Mouse (Mus musculus): ENCODE data around the gene Cacna1e.

The Cacna1e gene

DNA sequence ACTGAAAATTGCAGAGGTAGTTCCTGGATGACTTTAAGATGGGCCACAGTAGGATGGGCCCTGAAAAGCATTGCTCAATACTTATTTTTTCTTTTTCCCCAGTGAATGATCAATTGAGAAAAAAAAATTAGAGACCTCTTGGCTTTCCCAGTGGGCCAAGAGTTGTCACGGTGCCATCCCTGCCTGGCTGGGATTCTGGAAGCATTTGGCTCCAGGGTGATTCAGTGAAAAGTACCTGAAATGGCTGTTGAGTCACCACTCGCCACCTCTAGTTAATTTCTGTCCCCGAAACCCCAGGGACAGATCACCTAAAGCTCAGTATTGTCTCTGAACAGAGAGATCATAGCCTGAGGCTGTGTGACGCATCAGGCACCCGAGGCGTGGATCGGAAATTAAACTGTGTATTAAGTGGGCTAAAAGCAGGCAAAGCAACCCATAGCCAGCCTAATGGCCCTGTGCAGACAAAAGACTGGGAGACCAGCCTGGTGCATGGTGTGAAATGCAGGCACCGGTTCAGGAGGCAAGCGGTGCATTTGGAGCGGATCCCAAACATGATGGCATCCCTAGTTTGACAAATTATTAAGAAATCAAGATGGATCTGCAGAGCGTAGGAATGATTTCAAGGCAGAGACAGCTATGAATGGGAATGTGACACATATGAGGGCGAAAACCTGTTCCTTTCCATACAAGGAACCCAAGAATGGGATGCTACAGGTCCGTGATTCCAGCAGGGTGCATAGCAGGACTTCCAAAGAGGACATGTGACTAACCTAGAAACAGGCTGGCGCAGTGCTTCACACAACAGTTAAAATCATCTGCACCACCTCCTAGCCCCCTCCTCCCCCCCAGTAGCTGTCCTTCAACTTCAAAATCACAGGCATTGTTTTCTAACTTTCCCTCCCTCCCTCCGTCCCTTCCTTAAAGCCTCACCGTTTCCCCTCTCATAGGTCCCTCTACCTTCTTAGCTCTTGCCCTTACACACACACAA lies 261.3 kb downstream of the Cacna1e start:
- no peak for DNase-seq (ENCODE audit: low read depth, low spot score)

DNA sequence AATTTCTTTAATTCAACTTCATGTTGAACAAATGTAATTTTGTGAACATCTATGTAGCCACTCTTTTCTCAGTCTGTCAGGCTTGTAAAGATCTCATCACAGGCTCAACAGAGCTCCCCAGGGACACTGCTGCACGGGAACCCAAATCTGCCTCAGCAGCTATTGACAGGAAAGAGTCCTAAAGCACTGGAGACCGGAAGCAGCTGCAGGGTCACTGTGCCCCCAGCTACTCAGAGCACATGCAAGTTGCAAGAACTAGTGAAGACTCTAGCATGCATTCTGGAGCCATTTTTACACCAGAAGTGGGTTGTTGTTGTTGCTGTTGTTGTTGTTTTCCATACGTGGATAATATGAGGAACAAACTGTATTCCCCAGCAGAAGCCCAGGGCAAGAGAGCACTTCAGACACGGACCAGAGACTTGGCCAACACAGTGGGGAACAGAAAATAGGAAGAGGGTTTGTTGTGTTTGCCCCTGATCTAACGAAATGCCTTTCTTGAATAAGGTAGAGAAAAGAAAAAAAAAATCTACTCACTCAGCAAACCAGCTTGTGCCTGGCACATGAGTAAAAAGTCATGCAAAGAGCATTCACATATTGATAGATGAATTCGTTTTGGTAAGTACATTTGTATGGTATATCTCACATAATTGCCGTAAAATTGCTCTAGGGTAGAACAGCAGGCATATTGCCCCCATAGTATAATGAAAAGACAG lies 266.4 kb downstream of the Cacna1e start:
- DNase-seq (ENCODE audit: low read depth, low spot score): no peak

DNA sequence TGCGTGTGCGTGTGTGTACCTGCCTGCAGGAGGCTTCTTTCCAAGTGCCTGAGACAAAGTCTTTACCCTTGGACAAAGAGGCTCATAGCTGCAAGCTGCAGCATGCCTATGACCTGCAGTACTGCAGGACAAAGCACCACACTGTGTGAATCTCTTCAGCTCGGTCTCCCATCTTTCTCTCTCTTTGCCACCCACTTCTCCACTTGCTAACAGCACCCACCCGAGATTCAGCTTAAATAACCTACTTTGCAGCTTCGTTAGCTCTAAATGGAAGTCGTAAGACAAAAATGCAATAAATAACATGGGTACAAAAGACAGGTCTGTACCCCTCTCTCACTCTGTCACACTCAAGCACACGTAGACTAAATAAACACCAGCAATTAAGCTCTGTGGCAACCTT lies 268.5 kb downstream of the Cacna1e start:
- no peak for DNase-seq (ENCODE audit: low read depth, low spot score)

DNA sequence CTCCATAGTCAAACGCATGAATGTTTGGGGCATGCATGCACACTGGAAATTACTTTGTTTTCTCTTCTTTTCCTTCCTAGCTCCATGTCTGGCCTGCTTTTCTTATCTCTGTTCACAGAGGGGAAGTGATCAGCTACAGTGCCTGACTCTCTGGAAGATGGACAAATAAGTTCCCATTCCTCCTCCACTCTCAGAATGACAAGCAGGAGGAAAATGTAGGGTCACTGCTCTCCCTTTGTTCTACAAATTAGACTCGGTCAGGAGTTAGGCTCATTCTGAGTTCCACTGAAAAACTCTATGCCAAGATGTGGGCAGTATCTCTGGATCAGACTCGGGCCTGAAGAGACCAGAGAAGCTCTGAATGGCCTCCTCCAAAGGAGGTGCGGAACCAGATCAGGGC lies 275.8 kb downstream of the Cacna1e start:
- no peak for DNase-seq (ENCODE audit: low read depth, low spot score)

DNA sequence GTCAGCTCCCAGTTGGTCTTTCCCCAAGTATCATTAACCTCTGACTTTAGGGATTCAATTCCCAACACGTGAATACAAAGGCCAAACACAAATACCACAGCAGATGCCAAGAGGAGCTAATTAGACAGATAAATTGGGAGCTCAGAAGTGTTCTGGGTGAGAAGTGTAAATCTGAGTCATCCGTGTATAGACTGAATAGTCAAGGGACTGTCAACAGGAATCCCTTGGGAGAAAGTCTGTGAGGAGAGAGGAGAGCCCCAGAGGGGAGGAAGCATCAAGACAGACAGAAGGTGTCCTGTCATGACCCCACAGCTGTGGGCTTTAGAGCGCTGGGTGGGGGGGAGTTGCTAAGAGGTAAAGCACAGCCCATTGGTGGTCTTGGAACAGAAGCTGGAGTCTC lies 276.9 kb downstream of the Cacna1e start:
- no peak for DNase-seq (ENCODE audit: low read depth, low spot score)

DNA sequence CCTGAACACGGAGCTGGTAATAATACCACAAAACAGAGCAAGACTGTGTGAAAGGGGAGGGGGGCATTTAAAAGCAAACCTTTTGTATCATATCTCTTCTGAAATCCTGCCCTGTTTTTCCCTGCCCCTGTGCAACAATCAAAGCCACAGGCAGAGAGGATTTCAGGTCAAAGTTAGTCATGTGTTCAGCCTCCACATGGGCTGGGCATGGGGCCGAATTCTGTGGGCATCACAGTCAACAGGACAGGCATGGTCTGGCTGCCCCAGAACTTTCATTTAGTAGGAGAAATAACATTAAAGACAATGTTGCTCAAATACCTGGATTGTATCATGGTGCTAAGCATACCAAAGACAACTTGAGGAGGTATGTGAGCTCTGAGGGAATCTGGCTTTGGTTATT lies 278.7 kb downstream of the Cacna1e start:
- no peak for DNase-seq (ENCODE audit: low read depth, low spot score)

DNA sequence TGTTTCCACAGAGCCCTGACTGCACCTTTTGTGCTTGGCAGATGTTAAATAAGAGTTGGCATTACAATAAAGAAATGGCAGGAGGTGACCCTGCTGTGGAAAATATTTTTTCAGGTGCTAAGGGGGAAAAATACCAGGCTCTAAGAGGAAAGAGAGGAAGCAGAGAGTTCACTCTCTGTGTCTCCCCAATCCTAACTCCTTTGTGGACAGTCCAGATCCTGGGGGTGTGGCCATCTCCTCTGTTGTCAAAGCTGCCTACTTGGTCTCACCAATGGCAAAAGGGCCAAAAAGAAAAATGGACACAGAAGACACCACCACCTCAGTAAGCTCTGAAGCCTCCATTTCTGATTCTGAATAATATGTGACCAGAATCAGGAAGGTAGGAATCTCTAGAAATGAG lies 280.5 kb downstream of the Cacna1e start:
- no peak for DNase-seq (ENCODE audit: low read depth, low spot score)

DNA sequence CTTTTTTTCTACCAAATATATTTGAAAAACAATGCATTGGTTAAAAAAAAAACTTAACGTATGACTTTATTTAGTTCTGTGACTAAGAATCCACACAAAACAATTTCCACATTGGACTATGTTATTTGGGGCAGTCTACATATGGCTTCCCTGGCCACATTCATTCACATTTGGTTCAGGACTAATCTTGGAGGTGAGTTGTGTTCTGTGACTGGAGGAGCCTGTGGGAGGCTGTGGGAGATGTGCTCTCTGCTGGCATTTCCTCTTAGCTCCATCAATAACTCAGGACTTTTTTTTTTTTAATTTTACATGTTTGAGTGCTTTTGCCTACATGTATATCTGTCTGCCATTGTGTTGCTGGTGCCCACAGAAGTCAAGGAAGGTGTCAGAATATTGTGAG lies 281.8 kb downstream of the Cacna1e start:
- no peak for DNase-seq (ENCODE audit: low read depth, low spot score)

DNA sequence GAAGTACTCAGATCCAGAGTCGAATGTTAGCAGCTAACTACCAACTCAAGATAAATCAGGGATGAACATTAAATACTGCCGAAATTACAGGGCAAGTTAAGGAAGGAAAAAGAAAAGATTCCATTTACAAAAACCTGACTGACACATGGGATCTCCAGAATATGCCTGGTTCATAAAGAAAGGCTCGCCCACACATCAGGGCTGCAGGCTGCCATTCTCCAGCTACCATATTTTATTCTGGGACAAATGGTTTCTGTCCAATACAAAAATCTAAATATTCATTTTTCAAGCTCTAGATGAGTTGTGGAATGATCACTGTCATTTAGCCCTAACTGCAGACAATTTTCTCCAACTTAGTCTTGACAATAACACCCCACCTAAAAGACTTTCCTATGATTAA lies 301.8 kb downstream of the Cacna1e start:
- no peak for DNase-seq (ENCODE audit: low read depth, low spot score)

DNA sequence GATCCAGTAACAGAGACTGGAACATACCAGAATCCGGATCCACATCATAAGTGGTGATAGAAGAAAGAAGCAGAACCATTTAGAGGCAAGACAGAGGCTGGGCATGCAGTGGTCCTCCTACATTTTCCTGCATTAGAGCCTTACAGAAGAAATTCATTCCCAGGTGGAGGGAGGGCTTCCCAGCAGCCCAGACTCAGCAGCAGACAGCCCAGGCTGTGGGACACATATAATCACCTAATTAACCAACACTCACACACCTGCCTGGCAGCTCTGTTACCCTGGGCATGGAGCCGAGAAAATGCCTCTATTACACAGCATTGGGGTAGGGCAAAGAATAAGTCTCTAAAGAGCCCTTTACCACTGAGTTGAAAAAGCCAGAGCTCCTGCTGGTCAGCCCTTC lies 304.4 kb downstream of the Cacna1e start:
- no peak for DNase-seq (ENCODE audit: low read depth, low spot score)

DNA sequence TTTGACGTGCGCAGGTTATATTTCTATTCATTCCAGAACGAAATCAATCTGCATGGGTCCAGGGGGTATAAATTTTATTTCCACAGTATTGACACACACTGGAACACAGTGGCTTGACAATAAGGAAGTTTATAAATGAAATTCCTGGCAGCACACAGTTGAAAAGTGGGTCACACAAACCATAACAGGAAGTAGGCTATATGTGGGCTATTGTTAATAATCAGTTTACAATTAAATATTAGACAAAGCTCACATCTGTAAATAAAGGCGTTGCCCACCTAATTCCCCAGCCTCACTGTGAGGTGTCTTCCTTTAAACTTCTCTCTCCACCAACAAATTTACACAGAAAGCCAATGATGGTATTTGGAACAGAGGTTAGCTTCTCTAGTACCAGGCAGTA lies 305.6 kb downstream of the Cacna1e start:
- no peak for DNase-seq (ENCODE audit: low read depth, low spot score)

DNA sequence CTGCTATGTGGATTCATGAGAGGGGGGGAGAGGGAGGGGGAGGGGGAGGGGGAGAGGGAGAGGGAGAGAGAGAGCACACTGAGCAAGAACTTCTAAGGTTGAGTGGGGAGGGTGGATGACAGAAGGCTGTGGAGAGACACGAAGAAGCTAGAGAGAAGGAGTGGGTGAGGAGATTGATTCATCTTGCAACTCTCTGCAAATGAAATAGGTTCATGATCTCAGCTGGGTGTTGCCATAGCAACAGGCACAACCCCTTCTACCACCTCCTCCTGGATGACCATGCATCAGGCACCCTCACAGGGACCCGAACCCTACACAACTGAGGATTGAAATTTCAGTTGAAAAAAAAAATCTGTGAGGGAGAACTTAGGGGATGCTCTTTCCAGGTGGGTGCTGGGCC lies 307.9 kb downstream of the Cacna1e start:
- DNase-seq (ENCODE audit: low read depth, low spot score): no peak

DNA sequence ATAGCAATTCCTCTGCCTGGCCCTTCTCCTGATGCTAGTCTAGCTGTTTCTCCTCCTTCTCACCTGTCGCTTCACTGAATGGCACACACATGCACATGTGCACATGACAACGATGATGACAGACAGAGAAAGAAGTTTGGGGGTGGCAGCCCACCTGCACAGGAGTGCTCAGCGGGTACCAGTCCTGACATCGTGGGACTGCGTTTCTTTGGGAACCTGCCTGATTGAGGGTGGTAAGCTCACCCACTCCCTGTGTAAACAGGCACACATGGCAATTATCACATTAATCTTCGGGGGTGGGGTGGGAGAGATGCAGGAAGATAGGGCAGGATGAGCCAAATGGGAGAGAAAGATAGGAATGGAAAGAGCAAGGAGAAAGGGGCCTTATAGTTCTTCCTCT lies 318.3 kb downstream of the Cacna1e start:
- no peak for DNase-seq (ENCODE audit: low read depth, low spot score)

DNA sequence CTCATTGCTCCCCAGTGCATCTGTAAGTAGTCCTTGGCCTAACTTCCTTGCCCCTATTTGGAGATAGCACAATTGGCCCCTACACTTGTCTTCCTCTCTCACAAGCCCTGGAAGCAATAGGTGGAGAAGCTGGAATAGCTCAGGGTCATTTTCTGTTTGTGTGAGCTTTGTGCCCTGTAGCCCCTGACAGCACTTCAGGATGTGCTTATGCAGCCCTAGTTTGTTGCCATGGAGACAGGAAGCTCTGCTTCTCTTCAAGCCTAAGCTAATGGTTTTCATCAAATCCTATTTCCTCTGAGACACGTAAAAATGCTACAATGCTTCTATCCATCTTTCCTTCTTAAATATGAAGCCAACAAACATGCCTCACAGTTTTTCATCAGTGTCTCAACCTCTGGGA lies 328.5 kb downstream of the Cacna1e start:
- no peak for DNase-seq (ENCODE audit: low read depth, low spot score)

DNA sequence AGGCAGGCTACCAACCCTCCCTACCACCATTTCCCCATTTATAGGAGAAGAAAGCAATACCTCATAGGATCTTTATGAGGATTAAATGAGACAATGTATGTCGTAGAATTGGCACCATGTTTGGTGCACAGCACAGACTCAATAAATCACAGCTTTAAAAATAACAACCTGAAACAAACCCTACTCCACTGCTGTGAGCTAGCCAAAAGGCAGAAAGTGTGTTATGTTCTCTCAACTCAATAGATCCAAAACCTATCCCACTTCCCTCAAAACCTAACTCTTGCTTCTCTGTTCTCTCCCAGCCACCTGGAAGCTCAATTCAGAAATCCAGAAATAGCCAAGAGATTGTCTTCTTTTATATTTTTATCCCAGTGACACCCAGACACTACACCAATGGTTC lies 331.2 kb downstream of the Cacna1e start:
- no peak for DNase-seq (ENCODE audit: low read depth, low spot score)

DNA sequence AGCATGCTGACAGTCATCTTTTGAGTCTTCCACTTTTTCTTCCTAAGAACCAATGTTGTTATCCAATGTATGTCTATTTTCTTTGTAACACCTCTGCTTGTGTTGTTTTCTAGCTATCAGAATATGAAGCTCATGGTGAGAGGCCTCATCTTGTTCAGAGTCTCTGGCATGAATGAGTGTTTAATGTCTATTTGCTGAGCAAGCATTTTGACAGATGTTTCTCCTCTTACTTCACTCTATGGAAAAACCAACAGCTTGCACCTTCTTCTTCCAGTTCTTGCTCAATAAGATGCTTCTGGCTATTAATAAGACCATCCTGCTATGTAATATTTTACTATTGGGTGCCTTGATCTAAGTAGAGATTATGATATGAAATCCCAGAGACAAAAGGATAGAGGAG lies 346.9 kb downstream of the Cacna1e start:
- no peak for DNase-seq (ENCODE audit: low read depth, low spot score)

DNA sequence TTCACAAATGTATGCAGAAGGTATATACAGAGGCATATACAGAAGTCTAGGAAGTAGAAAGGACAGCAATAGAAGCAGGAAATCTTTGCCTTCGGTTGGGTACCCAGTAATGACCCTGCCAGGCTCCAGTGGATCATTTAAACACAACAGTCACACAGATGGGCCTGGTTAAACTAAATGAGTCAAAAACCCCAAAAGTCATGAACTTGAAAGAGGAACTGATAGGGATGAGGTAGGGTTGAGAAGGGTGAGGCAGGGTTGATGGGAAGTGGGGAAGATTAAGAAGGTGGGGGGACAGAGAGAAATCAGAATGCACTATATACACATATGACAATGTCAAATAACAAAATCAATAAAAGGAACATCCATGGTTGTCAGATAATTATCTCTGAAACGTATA lies 347.5 kb downstream of the Cacna1e start:
- no peak for DNase-seq (ENCODE audit: low read depth, low spot score)

DNA sequence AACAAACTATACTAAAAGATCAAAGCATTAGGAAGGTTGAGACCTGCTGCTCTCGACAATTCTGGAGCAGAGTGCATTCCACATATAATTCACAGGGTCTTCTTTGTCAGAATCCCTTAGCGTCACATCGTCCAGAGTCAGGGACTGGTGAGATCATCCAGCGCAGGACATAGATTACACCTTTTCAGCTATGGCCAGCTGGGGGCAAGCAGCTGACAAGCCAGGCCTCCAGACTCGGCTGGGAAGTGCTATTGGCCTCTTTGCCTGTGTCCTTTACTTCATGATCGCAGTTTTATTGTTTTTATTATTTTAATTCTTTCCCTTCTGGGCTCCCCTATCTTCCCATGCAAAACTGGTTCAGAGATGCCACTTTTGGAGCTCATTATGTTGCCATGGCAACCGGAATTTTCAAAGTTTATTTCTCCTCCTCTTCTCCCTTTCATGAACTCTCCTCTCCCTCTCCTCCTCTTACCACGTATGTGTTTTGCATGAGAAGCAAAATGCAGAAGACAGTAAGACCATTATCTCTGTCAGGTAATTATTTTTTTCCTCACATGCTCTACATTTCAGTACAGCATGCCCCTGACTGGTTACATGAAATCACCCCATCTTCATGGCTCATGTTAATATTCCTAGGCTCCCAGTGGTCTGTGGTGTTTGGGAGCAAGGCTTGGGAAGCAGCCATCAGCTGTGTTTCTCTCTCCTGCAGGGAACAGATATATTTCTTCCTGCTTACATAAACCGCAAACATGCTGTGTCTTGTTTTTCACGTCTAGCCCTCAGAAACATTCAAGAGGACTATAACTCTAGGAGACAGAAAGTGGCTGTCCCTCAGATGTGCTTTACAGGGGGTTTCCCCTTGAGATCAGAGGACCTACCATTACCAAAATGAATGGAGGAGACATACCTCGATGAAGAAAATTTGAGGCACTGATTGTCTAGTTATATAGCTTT lies 351.0 kb downstream of the Cacna1e start:
- DNase-seq (ENCODE audit: low read depth, low spot score): no peak

DNA sequence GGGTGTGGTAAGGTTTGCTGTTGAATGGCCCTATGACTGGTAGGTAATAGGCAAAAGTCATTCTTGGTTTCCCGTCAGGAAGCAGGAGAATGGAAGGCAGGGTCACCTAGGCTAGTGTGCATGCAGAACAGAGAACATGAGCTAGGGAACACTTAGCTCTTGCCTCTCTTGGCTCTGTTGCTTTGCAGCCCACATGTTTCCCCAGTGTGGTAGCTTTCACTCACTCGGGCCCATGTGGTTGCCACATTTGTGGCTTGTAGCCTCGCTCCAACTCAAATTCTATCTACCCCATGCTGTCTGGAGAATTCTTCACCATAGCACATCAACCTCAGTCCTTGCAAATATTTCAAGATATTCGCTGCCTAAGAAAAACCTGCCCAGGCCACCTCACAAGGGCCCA lies 354.6 kb downstream of the Cacna1e start:
- DNase-seq (ENCODE audit: low read depth, low spot score): no peak

DNA sequence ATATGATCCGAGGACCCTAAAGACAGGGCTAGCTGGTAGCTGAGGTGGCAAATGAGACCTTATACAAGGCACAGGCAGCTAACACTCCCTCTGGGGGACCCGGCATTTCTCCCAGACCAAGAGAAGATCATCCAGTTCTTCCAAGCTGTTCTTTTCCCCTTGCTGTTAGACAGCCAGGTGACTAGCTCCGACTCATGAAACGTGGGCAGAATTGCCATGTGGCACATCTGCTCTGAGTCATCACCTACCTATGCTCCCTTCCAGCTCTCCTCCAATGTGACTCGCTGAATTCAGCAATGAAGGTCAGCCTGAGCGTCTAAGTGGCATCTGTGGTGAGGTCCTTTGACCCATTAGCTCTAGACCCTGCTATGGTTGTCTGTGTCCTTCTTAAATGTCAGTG lies 355.5 kb downstream of the Cacna1e start:
- peak; percentile 8 for DNase-seq (ENCODE audit: low read depth, low spot score)

DNA sequence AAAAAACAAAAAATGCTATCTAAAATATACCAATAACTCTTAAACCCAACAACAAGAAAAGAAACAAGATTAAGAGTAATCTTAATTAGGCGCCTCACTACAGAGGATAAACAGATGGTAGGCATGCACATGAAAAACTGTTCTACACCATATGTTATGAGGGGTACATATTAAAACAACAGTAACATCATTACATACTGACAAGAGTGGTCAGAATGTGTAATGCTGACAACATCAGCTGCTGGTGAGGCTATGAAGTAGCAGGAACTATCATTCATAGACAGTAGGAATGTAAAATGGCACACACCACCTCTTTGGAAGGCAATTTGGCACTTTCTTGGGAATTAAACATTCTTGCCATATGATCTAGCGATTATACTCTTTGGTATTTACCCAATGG lies 363.6 kb downstream of the Cacna1e start:
- DNase-seq (ENCODE audit: low read depth, low spot score): no peak

DNA sequence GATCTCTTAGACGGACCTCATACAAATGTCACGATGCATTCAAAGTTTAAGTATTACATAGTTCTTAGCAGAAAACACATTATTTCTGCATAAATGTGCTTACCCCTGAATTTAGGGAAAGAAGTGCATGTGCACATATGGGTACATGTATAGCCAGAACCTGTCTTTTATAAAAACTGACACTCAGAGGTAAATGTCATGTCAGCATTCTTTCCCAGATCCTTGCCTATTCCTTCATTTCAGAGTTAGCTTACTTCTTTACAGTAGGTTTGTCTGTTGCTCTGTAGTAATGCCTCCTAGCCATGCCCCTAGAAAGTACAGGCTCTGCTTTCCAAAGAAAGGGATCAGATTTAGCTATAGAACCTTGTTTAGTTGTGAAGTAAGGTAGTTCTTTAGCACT lies 369.0 kb downstream of the Cacna1e start:
- DNase-seq (ENCODE audit: low read depth, low spot score): no peak

All from 3T3-L1 (cell line).